Mouse (Mus musculus): ENCODE measurements around the gene Calm5. TPM values are rescaled to one million over a fixed set of nuclear protein-coding genes. Genes with fewer than 3 reads are reported as not detected.

The Calm5 gene
- total RNA-seq (2023) = not detected

GRCm38 (mm10) chr13:3853648-3854333, at the start of gene Calm5:
Gene Calm5 (plus strand): TSS chr13:3854173.

GRCm38 (mm10) chr13:3804186-3804585, 49.8 kb upstream of the Calm5 start, which contains the start of gene Calml3:
Gene Calml3 (minus strand): TSS chr13:3804316.

GRCm38 (mm10) chr13:3837312-3837807, 16.6 kb upstream of the Calm5 start, which contains the start of gene Calm4:
Gene Calm4 (plus strand): TSS chr13:3837757.

Other genes starting within 250 kb of the Calm5 start
- 94.6 TPM for gene Fam208b, start 243.1 kb upstream of the Calm5 start, total RNA-seq (2023)
- 28.9 TPM for gene Asb13, start 220.1 kb upstream of the Calm5 start, total RNA-seq (2023)
- gene Calml3, start 49.9 kb upstream of the Calm5 start, total RNA-seq (2023) = not detected
- not detected for gene Calm4, start 16.4 kb upstream of the Calm5 start, total RNA-seq (2023)
- 33.4 TPM for gene Net1, start 64.0 kb downstream of the Calm5 start, total RNA-seq (2023)
- gene Tubal3, start 64.1 kb downstream of the Calm5 start, total RNA-seq (2023) = not detected
- not detected for gene Ucn3, start 91.2 kb downstream of the Calm5 start, total RNA-seq (2023)
- not detected for gene Akr1c14, start 194.8 kb downstream of the Calm5 start, total RNA-seq (2023)

Data from CD4-positive naive resting alpha-beta T cell, adult 76 days (primary cell).